Mouse (Mus musculus): ENCODE data around the gene Anp32b. TPM values are rescaled to one million over a fixed set of nuclear protein-coding genes. Genes with fewer than 3 reads are reported as not detected.

Anp32b gene
- polyA plus RNA-seq, 1 experiment from 2014 or later = 354 TPM

DNA sequence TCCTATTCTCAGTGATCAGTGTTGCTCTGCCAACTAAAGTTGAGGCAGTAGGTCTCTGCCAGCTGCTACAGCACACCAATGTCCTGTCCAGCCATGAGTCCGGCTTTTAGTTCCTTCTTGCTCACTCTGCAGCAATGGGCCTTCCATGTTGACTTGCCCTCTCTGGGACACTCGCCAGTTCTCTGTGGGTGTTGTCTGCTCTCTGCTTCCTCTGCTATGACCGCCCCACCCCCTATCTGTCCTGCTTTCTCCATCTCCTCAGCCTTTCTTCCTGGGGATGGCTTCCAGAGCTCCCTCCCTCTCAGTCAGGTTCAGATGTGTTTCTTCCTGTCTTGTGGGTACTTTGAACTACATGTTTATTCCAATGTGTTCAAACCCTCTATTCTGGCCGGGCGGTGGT is 36.6 kb downstream of the Anp32b start:
- no peaks in the 10 kb centered on the region for H3K36me3 ChIP-seq (replicated peaks; ENCODE audit: control insufficient read depth, insufficient read depth, low read depth, low read length)
- ATAC-seq (replicated peaks; ENCODE audit: insufficient number of reproducible peaks, low FRiP score, low TSS enrichment, low read depth) = no peak
- no peak overlapping the region for H3K27ac ChIP-seq (replicated peaks; ENCODE audit: low read depth, low read length)
- 93% methylated on average over 5 of the region's 5 CpGs for WGBS
- H3K9ac ChIP-seq (replicated peaks; ENCODE audit: low read length) = no peak overlapping the region
- H3K4me2 ChIP-seq (ENCODE audit: low read depth, low read length) = no peak overlapping the region
- H3K4me3 ChIP-seq (ENCODE audit: low read depth, low read length) = no peak overlapping the region
- no peaks in the 10 kb centered on the region for H3K4me1 ChIP-seq (ENCODE audit: control insufficient read depth, insufficient read depth, low read length)
- no peaks in the 10 kb centered on the region for H3K9me3 ChIP-seq (replicated peaks; ENCODE audit: control insufficient read depth, low read length)
- no peaks in the 10 kb centered on the region for H3K27me3 ChIP-seq (ENCODE audit: control insufficient read depth, insufficient read depth, low read length)
- DNase-seq (ENCODE audit: low spot score) = no peak

DNA sequence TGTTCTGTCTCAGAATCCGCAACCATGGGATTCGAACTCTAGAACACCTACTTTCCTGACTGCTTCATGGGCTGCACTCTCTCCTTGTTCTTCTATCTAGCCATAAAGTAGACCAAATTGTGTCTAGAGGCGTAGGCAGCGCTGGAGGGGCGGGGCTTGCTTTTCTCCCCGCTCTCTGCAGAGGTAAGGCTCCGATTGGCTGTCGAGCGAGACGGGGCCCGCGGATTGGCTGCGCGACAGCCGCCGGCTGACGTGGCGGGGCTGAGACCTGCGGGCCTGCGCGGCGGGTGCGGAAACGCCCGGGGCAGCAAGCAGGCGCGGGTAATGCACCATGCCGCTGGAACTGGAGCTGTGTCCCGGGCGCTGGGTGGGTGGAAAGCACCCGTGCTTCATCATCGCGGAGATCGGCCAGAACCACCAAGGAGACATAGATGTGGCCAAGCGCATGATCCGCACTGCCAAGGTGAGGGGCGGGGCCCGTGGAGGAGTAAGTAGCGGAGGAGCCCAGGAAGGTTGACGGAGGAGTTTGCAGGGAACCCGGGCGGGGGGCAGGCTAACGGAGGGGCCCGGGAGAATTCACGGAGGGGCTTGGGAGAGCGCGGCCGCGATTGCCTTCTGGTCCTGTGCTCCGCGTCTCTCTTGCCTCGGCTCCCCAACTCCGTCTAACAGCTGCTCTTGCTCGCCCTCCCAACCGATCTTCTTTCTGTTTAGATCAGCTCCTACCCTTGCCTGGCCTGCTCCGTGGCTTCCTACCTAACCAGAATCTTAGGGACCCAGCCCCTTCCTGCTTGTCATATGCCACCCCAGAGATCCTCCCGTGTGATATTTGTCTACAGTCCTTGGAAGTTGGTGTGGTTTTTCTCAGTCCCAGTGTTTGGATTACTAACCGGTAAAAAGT is 38.6 kb downstream of the Anp32b start, which contains the start of gene Nans:
Gene Nans (plus strand): TSS at position 221 of the 898 bp plus-strand sequence.
- peak; percentile 94 for ATAC-seq (replicated peaks; ENCODE audit: insufficient number of reproducible peaks, low FRiP score, low TSS enrichment, low read depth)
- H3K27ac ChIP-seq (replicated peaks; ENCODE audit: low read depth, low read length) = 0 out of 2 replicates have a peak within 1 kb of the TSS, but pooled peaks have one; percentile 47
- H3K36me3 ChIP-seq (replicated peaks; ENCODE audit: control insufficient read depth, insufficient read depth, low read depth, low read length) = no peaks in the 10 kb centered on the region; the same call in none of the 2 replicates
- H3K9ac ChIP-seq (replicated peaks; ENCODE audit: low read length) = peak within 1 kb of the TSS; percentile 79
- WGBS = under 1% methylated on average over 58 of the region's 58 CpGs
- peak within 1 kb of the TSS; percentile 84 for H3K4me3 ChIP-seq (ENCODE audit: low read depth, low read length)
- DNase-seq (ENCODE audit: low spot score) = peak; percentile 96
- H3K27me3 ChIP-seq (ENCODE audit: control insufficient read depth, insufficient read depth, low read length) = no peaks in the 10 kb centered on the region
- H3K4me2 ChIP-seq (ENCODE audit: low read depth, low read length) = peak within 1 kb of the TSS; percentile 67
- H3K9me3 ChIP-seq (replicated peaks; ENCODE audit: control insufficient read depth, low read length) = no peaks in the 10 kb centered on the region
- H3K4me1 ChIP-seq (ENCODE audit: control insufficient read depth, insufficient read depth, low read length) = no peaks in the 10 kb centered on the region

DNA sequence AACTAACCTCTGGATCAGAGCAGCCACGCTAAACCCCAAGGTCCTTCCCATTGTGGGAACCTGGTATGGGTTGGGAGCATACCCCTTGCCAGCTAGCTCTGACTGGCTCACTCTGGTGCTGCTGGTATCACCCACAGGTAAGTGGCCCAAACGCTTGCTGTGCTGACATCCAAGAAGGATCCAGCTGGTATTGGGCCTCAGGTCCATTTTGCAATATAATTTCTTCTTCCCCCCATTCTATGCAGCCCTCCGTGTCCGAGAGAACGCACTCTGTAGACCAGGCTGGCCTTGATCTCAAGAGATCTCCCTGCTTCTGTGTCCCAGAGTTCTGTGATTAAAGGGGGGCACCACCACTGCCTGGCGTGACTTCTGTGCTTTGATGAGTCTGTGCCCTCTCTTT is 42.4 kb downstream of the Anp32b start:
- no peak for ATAC-seq (replicated peaks; ENCODE audit: insufficient number of reproducible peaks, low FRiP score, low TSS enrichment, low read depth)

DNA sequence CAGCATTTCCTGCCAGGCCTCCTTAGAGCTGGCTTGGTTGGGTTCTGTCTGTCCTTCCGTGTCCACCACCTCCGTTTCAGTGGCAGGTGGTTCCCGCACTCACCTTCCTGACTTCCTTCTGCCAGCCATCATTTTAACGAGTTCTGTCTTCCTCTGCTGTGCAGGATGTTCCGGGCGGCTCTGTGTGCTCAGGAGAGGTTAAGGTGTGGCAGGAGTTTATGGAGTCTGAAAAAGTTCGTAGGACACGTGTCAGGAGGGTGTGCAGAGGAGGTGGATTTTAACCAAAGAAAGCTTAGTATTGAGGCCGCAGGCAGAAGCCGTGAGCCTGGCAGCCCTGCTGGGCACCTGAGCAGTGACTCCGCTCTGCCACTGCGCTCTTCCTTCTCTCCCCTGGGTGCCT is 44.8 kb downstream of the Anp32b start:
- H3K36me3 ChIP-seq (replicated peaks; ENCODE audit: control insufficient read depth, insufficient read depth, low read depth, low read length) = no peaks in the 10 kb centered on the region; the same call in none of the 2 replicates
- 89% methylated on average over 12 of the region's 12 CpGs for WGBS
- no peaks in the 10 kb centered on the region for H3K27me3 ChIP-seq (ENCODE audit: control insufficient read depth, insufficient read depth, low read length)

More for the DNA sequence above, 42.4 kb downstream of the Anp32b start:
- 93% methylated on average over 6 of the region's 6 CpGs for WGBS
- no peaks in the 10 kb centered on the region; the same call in none of the 2 replicates for H3K36me3 ChIP-seq (replicated peaks; ENCODE audit: control insufficient read depth, insufficient read depth, low read depth, low read length)
- no peak for DNase-seq (ENCODE audit: low spot score)
- H3K27me3 ChIP-seq (ENCODE audit: control insufficient read depth, insufficient read depth, low read length) = no peaks in the 10 kb centered on the region
- H3K9me3 ChIP-seq (replicated peaks; ENCODE audit: control insufficient read depth, low read length) = no peaks in the 10 kb centered on the region
- H3K4me1 ChIP-seq (ENCODE audit: control insufficient read depth, insufficient read depth, low read length) = no peaks in the 10 kb centered on the region
- no peak overlapping the region for H3K27ac ChIP-seq (replicated peaks; ENCODE audit: low read depth, low read length)
- no peak overlapping the region for H3K9ac ChIP-seq (replicated peaks; ENCODE audit: low read length)
- H3K4me3 ChIP-seq (ENCODE audit: low read depth, low read length) = no peak overlapping the region
- no peak overlapping the region for H3K4me2 ChIP-seq (ENCODE audit: low read depth, low read length)

DNA sequence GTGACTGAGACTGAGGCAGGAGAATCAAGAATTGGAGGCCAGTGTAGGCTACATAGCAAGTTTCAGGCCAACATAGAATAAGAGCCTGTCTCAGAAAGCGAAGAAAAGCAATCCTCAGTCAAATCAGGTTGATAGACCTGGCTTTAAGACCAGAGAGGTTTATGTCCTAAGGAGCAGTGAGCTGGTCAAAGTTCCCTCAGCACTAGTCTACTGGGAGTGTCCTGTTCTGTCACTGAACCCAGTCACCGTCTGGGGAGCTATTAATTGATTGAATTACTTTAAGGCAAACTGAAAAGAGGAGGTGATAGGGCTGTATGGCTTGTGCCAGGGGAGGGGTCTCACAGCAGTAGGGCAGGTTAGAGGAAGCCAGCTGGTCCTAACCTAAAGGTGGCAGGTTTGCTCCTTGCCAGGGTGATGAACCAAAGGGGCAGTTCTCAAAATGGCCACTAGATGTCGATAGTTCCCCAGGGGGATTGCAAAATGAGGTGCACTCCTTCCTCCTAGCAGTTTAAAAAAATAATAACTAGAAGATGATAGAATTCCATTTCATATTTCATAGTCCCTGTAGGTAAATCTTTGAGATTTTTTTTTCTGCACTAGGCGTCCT is 46.7 kb downstream of the Anp32b start:
- Histone ChIP-seq H3K27me3 (ENCODE audit: control insufficient read depth, insufficient read depth, low read length) (no peaks in the 10 kb centered on the region), H3K36me3 (replicated peaks; ENCODE audit: control insufficient read depth, insufficient read depth, low read depth, low read length) (no peaks in the 10 kb centered on the region; the same call in none of the 2 replicates), H3K4me2 (ENCODE audit: low read depth, low read length) (no peak overlapping the region), H3K4me3 (ENCODE audit: low read depth, low read length) (no peak overlapping the region), H3K27ac (replicated peaks; ENCODE audit: low read depth, low read length) (no peak overlapping the region), H3K4me1 (ENCODE audit: control insufficient read depth, insufficient read depth, low read length) (no peaks in the 10 kb centered on the region), H3K9ac (replicated peaks; ENCODE audit: low read length) (no peak overlapping the region), H3K9me3 (replicated peaks; ENCODE audit: control insufficient read depth, low read length) (no peaks in the 10 kb centered on the region)
- peak; percentile 77 for DNase-seq (ENCODE audit: low spot score)
- ATAC-seq (replicated peaks; ENCODE audit: insufficient number of reproducible peaks, low FRiP score, low TSS enrichment, low read depth) = no peak
- WGBS = 42% methylated on average over 4 of the region's 4 CpGs

More for the DNA sequence above, 44.8 kb downstream of the Anp32b start:
- H3K4me1 ChIP-seq (ENCODE audit: control insufficient read depth, insufficient read depth, low read length) = no peaks in the 10 kb centered on the region
- no peaks in the 10 kb centered on the region for H3K9me3 ChIP-seq (replicated peaks; ENCODE audit: control insufficient read depth, low read length)
- H3K4me3 ChIP-seq (ENCODE audit: low read depth, low read length) = no peak overlapping the region
- ATAC-seq (replicated peaks; ENCODE audit: insufficient number of reproducible peaks, low FRiP score, low TSS enrichment, low read depth) (no peak), DNase-seq (ENCODE audit: low spot score) (no peak)
- no peak overlapping the region for H3K9ac ChIP-seq (replicated peaks; ENCODE audit: low read length)
- no peak overlapping the region for H3K27ac ChIP-seq (replicated peaks; ENCODE audit: low read depth, low read length)
- H3K4me2 ChIP-seq (ENCODE audit: low read depth, low read length) = no peak overlapping the region

DNA sequence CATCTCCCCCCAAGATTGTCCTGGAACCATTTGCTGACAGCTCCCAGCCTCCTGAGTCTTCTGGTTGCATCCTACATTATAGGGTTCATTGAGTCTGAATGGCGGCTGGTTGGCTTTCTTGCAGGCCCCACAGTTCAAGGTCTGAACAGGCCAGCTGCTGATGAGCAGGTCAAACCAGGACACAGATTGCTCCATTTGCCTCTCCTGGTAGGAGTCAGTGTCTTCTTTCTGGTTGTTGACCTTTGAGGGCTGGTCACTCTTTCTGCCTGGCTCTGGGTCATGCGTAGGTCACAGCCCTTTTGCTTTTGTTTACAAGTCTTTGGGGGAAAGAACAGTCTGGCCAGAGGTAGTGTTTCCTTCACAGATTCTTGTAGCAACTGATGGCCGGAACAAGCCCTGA is 47.8 kb downstream of the Anp32b start:
- Histone ChIP-seq H3K4me2 (ENCODE audit: low read depth, low read length) (no peak overlapping the region), H3K27ac (replicated peaks; ENCODE audit: low read depth, low read length) (no peak overlapping the region), H3K4me1 (ENCODE audit: control insufficient read depth, insufficient read depth, low read length) (no peaks in the 10 kb centered on the region), H3K9ac (replicated peaks; ENCODE audit: low read length) (no peak overlapping the region), H3K27me3 (ENCODE audit: control insufficient read depth, insufficient read depth, low read length) (no peaks in the 10 kb centered on the region), H3K9me3 (replicated peaks; ENCODE audit: control insufficient read depth, low read length) (no peaks in the 10 kb centered on the region), H3K4me3 (ENCODE audit: low read depth, low read length) (no peak overlapping the region), H3K36me3 (replicated peaks; ENCODE audit: control insufficient read depth, insufficient read depth, low read depth, low read length) (no peaks in the 10 kb centered on the region; the same call in none of the 2 replicates)
- DNase-seq (ENCODE audit: low spot score) = no peak
- ATAC-seq (replicated peaks; ENCODE audit: insufficient number of reproducible peaks, low FRiP score, low TSS enrichment, low read depth) = no peak
- 58% methylated on average over 3 of the region's 3 CpGs for WGBS

DNA sequence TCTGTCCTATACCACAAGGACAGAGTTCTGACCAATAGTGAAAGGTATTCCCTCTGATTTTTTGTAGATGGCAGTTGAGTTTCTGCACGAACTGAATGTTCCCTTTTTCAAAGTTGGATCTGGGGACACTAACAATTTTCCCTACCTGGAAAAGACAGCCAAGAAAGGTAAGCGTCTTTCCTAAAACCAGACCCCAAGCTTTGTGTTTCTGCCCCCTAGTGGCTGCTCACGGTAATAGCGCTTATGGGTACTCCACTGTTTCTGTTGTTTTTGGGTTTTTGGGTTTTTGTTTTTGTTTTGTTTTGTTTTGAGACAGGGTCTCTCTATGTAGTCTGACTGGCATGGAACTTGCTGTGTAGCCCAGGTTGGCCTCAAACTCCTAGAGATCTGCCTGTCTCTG is 48.3 kb downstream of the Anp32b start:
- Histone ChIP-seq H3K4me1 (ENCODE audit: control insufficient read depth, insufficient read depth, low read length) (no peaks in the 10 kb centered on the region), H3K27ac (replicated peaks; ENCODE audit: low read depth, low read length) (no peak overlapping the region), H3K9ac (replicated peaks; ENCODE audit: low read length) (no peak overlapping the region), H3K36me3 (replicated peaks; ENCODE audit: control insufficient read depth, insufficient read depth, low read depth, low read length) (no peaks in the 10 kb centered on the region; the same call in none of the 2 replicates), H3K9me3 (replicated peaks; ENCODE audit: control insufficient read depth, low read length) (no peaks in the 10 kb centered on the region), H3K4me3 (ENCODE audit: low read depth, low read length) (no peak overlapping the region), H3K27me3 (ENCODE audit: control insufficient read depth, insufficient read depth, low read length) (no peaks in the 10 kb centered on the region), H3K4me2 (ENCODE audit: low read depth, low read length) (no peak overlapping the region)
- ATAC-seq (replicated peaks; ENCODE audit: insufficient number of reproducible peaks, low FRiP score, low TSS enrichment, low read depth) (no peak), DNase-seq (ENCODE audit: low spot score) (peak; percentile 70)
- 16% methylated on average over 4 of the region's 4 CpGs for WGBS

Measured in embryonic facial prominence, embryonic 11.5 days (tissue).